Mouse (Mus musculus): ENCODE results near the gene Zbtb7b. TPM values are rescaled to one million over a fixed set of nuclear protein-coding genes. Genes with fewer than 3 reads are reported as not detected.
A peak's percentile ranks its signal among the peaks of the same experiment; 100 is the strongest.
"Not testable (repeated sequence)": the region's sequence is repeated elsewhere in the genome, so short reads cannot be mapped to it uniquely, and the experiment has no call there.

Gene Zbtb7b
- total and polyA plus RNA-seq, 2 experiments from 2014 or later: 2.4 to 18.4 TPM

DNA sequence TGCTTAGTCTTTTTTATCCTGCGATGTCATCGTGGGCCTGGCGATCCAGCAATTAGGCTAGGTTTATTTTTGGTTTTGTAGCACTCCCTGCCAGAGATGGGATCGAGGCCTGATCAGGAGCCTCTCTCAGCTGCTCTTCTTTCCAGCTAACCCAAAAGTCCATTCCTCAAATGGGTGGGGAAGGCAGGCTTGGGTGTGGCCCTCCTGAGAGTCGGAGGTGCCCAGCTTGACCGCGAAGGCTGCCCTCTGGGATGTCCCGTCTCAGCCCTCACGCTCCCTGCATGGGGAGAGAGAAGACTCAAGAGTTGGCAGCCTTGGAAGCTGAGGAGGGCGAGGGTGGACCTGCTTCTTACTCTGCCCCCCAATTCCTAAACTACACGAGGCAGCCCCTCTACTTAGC is 40.0 kb upstream of the Zbtb7b start:
- WGBS: 69% methylated on average over 11 of the region's 11 CpGs
- H3K4me3 ChIP-seq (ENCODE audit: low read depth, low read length): no peak overlapping the region
- H3K4me2 ChIP-seq (ENCODE audit: low read depth, low read length): no peak overlapping the region
- DNase-seq (ENCODE audit: low spot score) (no peak), ATAC-seq (ENCODE audit: insufficient read depth, low read depth) (no peak)
- H3K9me3 ChIP-seq (replicated peaks; ENCODE audit: control insufficient read depth, low read length): no peaks in the 10 kb centered on the region
- H3K9ac ChIP-seq (replicated peaks; ENCODE audit: low read depth, low read length): no peak overlapping the region
- no peak for TF ChIP-seq EP300 (IDR thresholded peaks at IDR 0.05; ENCODE audit: low read depth)
- no peak for TF ChIP-seq CTCF (IDR thresholded peaks at IDR 0.05; ENCODE audit: low read depth)
- H3K4me1 ChIP-seq (ENCODE audit: control insufficient read depth, insufficient read depth): peaks cover 23% of the 10 kb centered on the region; the same call in 1 of the 2 replicates
- no peak overlapping the region for H3K27ac ChIP-seq (ENCODE audit: low read depth)
- H3K36me3 ChIP-seq (replicated peaks; ENCODE audit: control insufficient read depth, insufficient read depth, low read length): peaks cover 26% of the 10 kb centered on the region
- no peaks in the 10 kb centered on the region for H3K27me3 ChIP-seq (ENCODE audit: control insufficient read depth, insufficient read depth, low read length)

DNA sequence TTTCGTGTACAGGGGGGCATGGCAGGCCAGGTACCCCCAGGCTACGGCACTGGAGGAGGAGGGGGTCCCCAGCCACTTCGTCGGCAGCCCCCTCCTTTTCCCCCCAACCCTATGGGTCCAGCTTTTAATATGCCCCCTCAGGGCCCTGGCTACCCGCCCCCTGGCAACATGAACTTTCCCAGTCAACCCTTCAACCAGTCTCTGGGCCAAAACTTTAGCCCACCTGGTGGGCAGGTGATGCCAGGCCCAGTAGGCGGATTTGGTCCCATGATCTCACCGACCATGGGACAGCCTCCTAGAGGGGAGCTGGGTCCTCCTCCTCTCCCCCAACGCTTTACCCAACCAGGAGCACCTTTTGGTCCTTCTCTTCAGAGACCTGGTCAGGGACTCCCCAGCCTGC is 38.0 kb upstream of the Zbtb7b start:
- WGBS: 93% methylated on average over 8 of the region's 8 CpGs
- peaks cover 12% of the 10 kb centered on the region; the same call in 1 of the 2 replicates for H3K4me1 ChIP-seq (ENCODE audit: control insufficient read depth, insufficient read depth)
- DNase-seq (ENCODE audit: low spot score) (no peak), ATAC-seq (ENCODE audit: insufficient read depth, low read depth) (no peak)
- no peak overlapping the region for H3K4me2 ChIP-seq (ENCODE audit: low read depth, low read length)
- TF ChIP-seq EP300 (IDR thresholded peaks at IDR 0.05; ENCODE audit: low read depth): no peak
- no peak for TF ChIP-seq CTCF (IDR thresholded peaks at IDR 0.05; ENCODE audit: low read depth)
- H3K36me3 ChIP-seq (replicated peaks; ENCODE audit: control insufficient read depth, insufficient read depth, low read length): peaks cover 31% of the 10 kb centered on the region
- H3K27ac ChIP-seq (ENCODE audit: low read depth): no peak overlapping the region
- no peaks in the 10 kb centered on the region for H3K27me3 ChIP-seq (ENCODE audit: control insufficient read depth, insufficient read depth, low read length)
- H3K9me3 ChIP-seq (replicated peaks; ENCODE audit: control insufficient read depth, low read length): no peaks in the 10 kb centered on the region
- H3K9ac ChIP-seq (replicated peaks; ENCODE audit: low read depth, low read length): no peak overlapping the region
- H3K4me3 ChIP-seq (ENCODE audit: low read depth, low read length): no peak overlapping the region

DNA sequence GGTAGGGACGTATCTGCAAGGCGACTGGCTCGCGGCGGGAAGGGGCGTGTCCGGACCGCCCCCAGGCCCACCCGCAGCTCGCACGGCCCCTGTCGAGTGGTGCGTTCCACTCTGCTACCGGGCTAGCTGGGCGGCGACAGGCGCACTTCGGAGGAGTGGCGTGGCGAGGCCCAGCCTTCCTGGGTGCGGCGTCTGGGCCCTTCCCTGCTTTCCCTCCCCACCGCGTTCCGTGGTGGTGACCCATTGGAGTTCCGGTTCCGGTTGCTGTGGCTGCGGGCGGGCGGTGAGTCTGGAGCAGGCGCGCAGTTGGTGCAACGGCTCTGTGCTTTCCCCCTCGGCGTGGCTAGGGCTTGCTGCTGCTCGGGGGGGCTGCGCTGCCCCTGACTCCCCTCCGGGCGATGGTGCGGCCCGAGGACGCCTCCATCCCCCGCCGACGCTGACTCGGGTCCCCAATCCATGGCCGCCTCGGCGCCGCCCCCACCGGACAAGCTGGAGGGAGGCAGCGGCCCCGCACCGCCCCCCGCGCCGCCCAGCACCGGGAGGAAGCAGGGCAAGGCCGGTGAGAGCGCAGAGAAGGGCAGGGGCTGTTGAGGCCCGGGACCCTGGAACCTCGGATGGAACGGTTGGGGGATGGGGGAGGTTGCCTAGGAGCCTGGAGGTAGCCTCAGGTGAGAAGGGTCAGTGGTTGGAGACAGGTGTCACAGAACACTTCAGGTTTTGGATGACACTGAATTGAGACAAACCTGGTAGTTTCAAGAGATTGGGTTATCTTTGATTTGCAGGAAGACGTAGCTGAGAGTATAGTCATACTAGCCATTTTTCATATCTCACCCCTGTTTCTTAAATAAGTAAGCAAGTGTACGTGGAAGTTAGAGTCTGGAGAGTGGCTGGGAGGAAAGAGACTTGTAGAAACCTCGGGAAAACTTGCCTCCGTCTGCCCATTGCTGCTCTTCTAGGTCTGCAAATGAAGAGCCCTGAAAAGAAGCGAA is 35.9 kb upstream of the Zbtb7b start, which contains the start of gene Pygo2:
Pygo2 (plus strand) TSS at position 44 of the 989 bp plus-strand sequence.
- no peaks in the 10 kb centered on the region for H3K9me3 ChIP-seq (replicated peaks; ENCODE audit: control insufficient read depth, low read length)
- peak within 1 kb of the TSS; percentile 81 for H3K9ac ChIP-seq (replicated peaks; ENCODE audit: low read depth, low read length)
- ATAC-seq (ENCODE audit: insufficient read depth, low read depth) (peak; percentile 99), DNase-seq (ENCODE audit: low spot score) (peak; percentile 96)
- peak within 1 kb of the TSS; percentile 76 for H3K27ac ChIP-seq (ENCODE audit: low read depth)
- TF ChIP-seq CTCF (IDR thresholded peaks at IDR 0.05; ENCODE audit: low read depth) (no peak), EP300 (IDR thresholded peaks at IDR 0.05; ENCODE audit: low read depth) (peak; percentile 46; the same call in 1 of the 2 replicates)
- WGBS: 2% methylated on average over 58 of the region's 68 CpGs
- H3K27me3 ChIP-seq (ENCODE audit: control insufficient read depth, insufficient read depth, low read length): no peaks in the 10 kb centered on the region
- H3K36me3 ChIP-seq (replicated peaks; ENCODE audit: control insufficient read depth, insufficient read depth, low read length): peaks cover 52% of the 10 kb centered on the region
- peak within 1 kb of the TSS; percentile 83 for H3K4me2 ChIP-seq (ENCODE audit: low read depth, low read length)
- peak within 1 kb of the TSS; percentile 85 for H3K4me3 ChIP-seq (ENCODE audit: low read depth, low read length)
- no peaks in the 10 kb centered on the region for H3K4me1 ChIP-seq (ENCODE audit: control insufficient read depth, insufficient read depth)

DNA sequence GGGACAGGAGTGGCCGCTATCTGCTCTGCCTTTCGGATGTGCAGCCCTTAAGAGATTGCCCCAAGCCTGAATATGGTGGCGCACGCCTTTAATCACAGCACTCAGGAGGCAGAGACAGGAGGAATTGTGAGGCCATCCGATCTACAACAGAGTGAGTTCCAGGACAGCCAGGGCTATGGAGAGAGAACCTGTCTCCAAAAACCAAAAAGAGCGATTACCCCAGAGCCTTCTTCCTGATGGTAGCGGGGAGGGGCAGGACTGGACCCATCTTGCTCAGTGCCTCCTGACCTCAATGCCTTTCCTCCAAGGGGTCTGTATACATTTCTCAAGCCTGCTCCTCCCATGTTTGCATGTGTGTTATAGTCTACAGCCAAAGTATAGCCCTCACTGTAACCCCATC is 34.4 kb upstream of the Zbtb7b start:
- not testable (repeated sequence) for H3K4me1 ChIP-seq (ENCODE audit: control insufficient read depth, insufficient read depth); H3K27ac ChIP-seq (ENCODE audit: low read depth); H3K4me3 ChIP-seq (ENCODE audit: low read depth, low read length); ATAC-seq (ENCODE audit: insufficient read depth, low read depth); H3K27me3 ChIP-seq (ENCODE audit: control insufficient read depth, insufficient read depth, low read length); H3K9ac ChIP-seq (replicated peaks; ENCODE audit: low read depth, low read length); DNase-seq (ENCODE audit: low spot score); H3K4me2 ChIP-seq (ENCODE audit: low read depth, low read length); H3K9me3 ChIP-seq (replicated peaks; ENCODE audit: control insufficient read depth, low read length)
- peaks cover 60% of the 10 kb centered on the region for H3K36me3 ChIP-seq (replicated peaks; ENCODE audit: control insufficient read depth, insufficient read depth, low read length)
- 88% methylated on average over 6 of the region's 7 CpGs for WGBS

DNA sequence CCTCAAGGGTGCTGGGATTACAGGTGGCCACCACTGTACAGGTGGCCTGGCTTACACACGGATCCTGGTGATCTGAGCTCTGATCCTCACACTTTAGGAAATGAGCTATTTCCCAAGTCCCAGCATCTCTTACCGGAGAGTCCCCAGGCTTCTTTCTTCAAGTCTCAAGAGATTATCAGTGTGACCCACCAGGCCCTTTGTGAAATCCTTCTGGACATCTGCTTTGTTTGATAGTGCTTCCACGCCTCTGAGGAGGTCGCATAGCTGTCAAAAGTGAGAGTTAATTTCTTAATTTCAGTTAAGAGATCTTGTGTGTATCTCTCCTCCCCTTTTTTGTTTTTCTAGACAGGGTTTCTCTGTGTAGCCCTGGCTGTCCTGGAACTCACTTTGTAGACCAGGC is 31.3 kb upstream of the Zbtb7b start:
- TF ChIP-seq CTCF (IDR thresholded peaks at IDR 0.05; ENCODE audit: low read depth): no peak
- no peak for TF ChIP-seq EP300 (IDR thresholded peaks at IDR 0.05; ENCODE audit: low read depth)
- 88% methylated on average over 4 of the region's 4 CpGs for WGBS
- DNase-seq (ENCODE audit: low spot score): no peak
- no peak for ATAC-seq (ENCODE audit: insufficient read depth, low read depth)
- no peak overlapping the region for H3K27ac ChIP-seq (ENCODE audit: low read depth)
- peaks cover 44% of the 10 kb centered on the region for H3K36me3 ChIP-seq (replicated peaks; ENCODE audit: control insufficient read depth, insufficient read depth, low read length)
- no peak overlapping the region for H3K4me2 ChIP-seq (ENCODE audit: low read depth, low read length)
- H3K4me1 ChIP-seq (ENCODE audit: control insufficient read depth, insufficient read depth): peaks cover 7% of the 10 kb centered on the region; the same call in 1 of the 2 replicates
- no peaks in the 10 kb centered on the region for H3K9me3 ChIP-seq (replicated peaks; ENCODE audit: control insufficient read depth, low read length)
- no peak overlapping the region for H3K9ac ChIP-seq (replicated peaks; ENCODE audit: low read depth, low read length)
- no peak overlapping the region for H3K4me3 ChIP-seq (ENCODE audit: low read depth, low read length)
- no peaks in the 10 kb centered on the region for H3K27me3 ChIP-seq (ENCODE audit: control insufficient read depth, insufficient read depth, low read length)
